Mouse (Mus musculus): Measurements from ENCODE around the gene Itga9. TPM values are rescaled to one million over a fixed set of nuclear protein-coding genes. Genes with fewer than 3 reads are reported as not detected.

The Itga9 gene
- 3.5 TPM for polyA plus RNA-seq (2015; fragmentation: Illumina TruSeq; extraction: RNeasy Lipid Tissue Mini Kit (QIAGEN cat#74804); ENCODE audit: insufficient read depth, low read depth, low replicate concordance)

DNA sequence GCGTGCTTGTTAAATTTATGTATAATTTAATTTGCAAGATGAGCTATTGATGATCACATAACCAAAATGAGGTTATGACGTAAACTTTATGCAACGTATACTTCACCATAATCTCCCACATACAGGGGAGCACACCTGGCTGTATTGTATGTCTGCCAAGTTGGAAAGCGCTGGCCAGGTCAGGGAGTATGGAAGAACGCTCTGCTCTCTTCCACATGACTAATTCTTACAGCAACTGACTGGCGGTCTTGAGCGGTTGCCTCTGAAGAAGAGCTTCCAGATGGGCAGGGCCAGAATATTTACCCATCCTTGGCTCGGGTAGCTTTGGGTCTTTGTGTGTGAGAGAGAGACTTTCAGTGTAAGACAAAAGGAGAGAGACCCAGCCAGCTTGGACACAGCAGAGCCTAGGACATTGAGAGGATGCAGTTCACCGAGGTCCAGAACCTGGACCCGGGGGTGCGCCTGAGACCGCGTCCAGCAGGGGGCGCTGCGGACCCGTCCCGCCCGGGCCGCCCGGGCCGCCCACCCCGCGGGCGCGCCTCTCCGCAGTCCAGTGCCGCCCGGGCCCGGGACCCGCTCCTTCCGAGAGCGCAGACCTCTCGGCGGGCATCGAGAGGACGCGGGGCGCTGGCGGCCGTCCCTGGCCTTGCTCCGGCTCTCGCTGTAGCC lies at the start of gene Itga9:
TSS of gene Itga9 (plus strand) at position 543 of the 669 bp plus-strand sequence.

DNA sequence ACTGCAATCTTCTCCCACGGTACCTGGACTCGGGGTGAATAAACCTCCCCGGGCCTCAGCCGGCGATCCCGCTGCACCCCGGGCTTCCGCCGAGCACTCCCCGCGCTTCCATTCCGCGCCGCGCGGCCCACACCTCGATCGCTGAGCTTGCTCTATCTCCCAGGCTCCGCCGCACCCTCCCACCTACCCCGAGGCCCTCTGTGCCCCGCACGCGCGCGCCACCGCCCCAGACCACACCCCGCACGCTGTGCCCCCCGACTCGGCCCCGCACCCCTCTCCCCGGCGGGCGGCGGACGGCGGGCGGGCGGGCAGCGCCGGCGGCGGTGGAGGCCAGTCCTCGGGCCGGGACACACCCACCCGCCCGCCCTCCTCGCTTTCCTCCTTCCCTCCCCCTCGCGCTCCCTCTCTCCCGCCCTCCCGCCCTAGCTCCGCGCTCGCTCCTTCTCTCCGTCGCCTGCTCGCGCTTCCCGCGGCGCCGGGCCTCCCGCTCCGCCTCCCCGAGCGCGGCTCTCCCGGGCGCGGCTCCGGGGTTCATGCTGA lies 319.7 kb downstream of the Itga9 start, which contains the start of gene Ctdspl:
TSS of gene Ctdspl (plus strand) at position 343 of the 540 bp plus-strand sequence.

Other genes with a start within 250 kb of the Itga9 start
- gene Eomes, start 128.5 kb upstream of the Itga9 start, polyA plus RNA-seq (2015; fragmentation: Illumina TruSeq; extraction: RNeasy Lipid Tissue Mini Kit (QIAGEN cat#74804); ENCODE audit: insufficient read depth, low read depth, low replicate concordance) = not detected
- gene Golga4, start 100.4 kb upstream of the Itga9 start, polyA plus RNA-seq (2015; fragmentation: Illumina TruSeq; extraction: RNeasy Lipid Tissue Mini Kit (QIAGEN cat#74804); ENCODE audit: insufficient read depth, low read depth, low replicate concordance) = 31.4 TPM